Mouse (Mus musculus): ENCODE measurements around the gene Arhgap28.

DNA sequence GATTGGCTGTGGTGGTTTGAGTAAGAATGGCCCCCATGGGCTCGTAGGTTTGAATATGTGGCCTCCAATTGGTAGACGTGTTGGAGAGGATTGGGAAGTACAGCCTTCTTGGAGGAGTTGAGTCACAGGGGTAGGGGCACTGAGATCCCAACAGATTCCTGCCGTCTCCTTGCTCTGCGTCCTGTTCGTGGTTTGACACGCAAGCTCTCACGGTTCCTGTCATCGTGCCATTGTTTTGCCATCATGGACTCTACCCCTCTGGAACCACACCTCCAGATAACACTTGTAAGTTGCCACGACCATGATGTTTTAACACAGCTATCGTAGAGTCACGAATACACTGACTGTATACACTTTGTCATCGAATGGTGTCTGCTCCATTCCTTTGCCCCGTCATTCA, 165.0 kb downstream of the Arhgap28 start:
- no peak for TF ChIP-seq CTCF (IDR thresholded peaks at IDR 0.05; ENCODE audit: extremely low read depth, insufficient read depth, low read length)
- no peak for TF ChIP-seq POLR2A (IDR thresholded peaks at IDR 0.05; ENCODE audit: extremely low read depth, insufficient read depth, low read length)

All from cortical plate, adult 2 months (tissue).